Mouse (Mus musculus): ENCODE measurements around the gene Ccdc138. TPM values are rescaled to one million over a fixed set of nuclear protein-coding genes. Genes with fewer than 3 reads are reported as not detected.
"Not testable (repeated sequence)": the region's sequence is repeated elsewhere in the genome, so short reads cannot be mapped to it uniquely, and the experiment has no call there.

Ccdc138 gene
- total and polyA plus RNA-seq, 2 experiments from 2014 or later, result 7.9 to 9.4 TPM

GRCm38 (mm10) chr10:58532177-58532576, 34.4 kb downstream of the Ccdc138 start:
- no peaks in the 10 kb centered on the region for H3K9me3 ChIP-seq (ENCODE audit: low read length)
- TF ChIP-seq CTCF (IDR thresholded peaks at IDR 0.05; ENCODE audit: low read depth), result no peak

GRCm38 (mm10) chr10:58536276-58536675, 38.5 kb downstream of the Ccdc138 start:
- not testable (repeated sequence) for H3K4me2 ChIP-seq (ENCODE audit: low read depth); H3K36me3 ChIP-seq (ENCODE audit: insufficient read depth); H3K4me3 ChIP-seq (ENCODE audit: low read depth, low read length); H3K9me3 ChIP-seq (ENCODE audit: low read length); H3K9ac ChIP-seq; DNase-seq; H3K4me1 ChIP-seq (ENCODE audit: insufficient read depth); H3K27ac ChIP-seq (ENCODE audit: low read depth, low read length); H3K27me3 ChIP-seq (ENCODE audit: insufficient read depth, low read length); ATAC-seq
- 88% methylated on average over 5 of the region's 5 CpGs for WGBS

More at GRCm38 (mm10) chr10:58532177-58532576, 34.4 kb downstream of the Ccdc138 start:
- DNase-seq, result no peak
- no peak for ATAC-seq
- Histone ChIP-seq H3K9ac (no peak overlapping the region), H3K27me3 (ENCODE audit: insufficient read depth, low read length) (no peaks in the 10 kb centered on the region), H3K36me3 (ENCODE audit: insufficient read depth) (no peaks in the 10 kb centered on the region), H3K4me3 (ENCODE audit: low read depth, low read length) (no peak overlapping the region), H3K4me2 (ENCODE audit: low read depth) (no peak overlapping the region), H3K4me1 (ENCODE audit: insufficient read depth) (no peaks in the 10 kb centered on the region), H3K27ac (ENCODE audit: low read depth, low read length) (no peak overlapping the region)
- 93% methylated on average over 2 of the region's 2 CpGs for WGBS

GRCm38 (mm10) chr10:58540613-58541012, 42.9 kb downstream of the Ccdc138 start:
- DNase-seq (peak; percentile 14), ATAC-seq (no peak; the same call in 1 of the 2 replicates)
- no peak overlapping the region for H3K4me3 ChIP-seq (ENCODE audit: low read depth, low read length)
- 48% methylated on average over 13 of the region's 13 CpGs for WGBS
- H3K4me1 ChIP-seq (ENCODE audit: insufficient read depth), result no peaks in the 10 kb centered on the region
- H3K27me3 ChIP-seq (ENCODE audit: insufficient read depth, low read length), result no peaks in the 10 kb centered on the region
- H3K9ac ChIP-seq, result no peak overlapping the region
- H3K4me2 ChIP-seq (ENCODE audit: low read depth), result no peak overlapping the region
- H3K36me3 ChIP-seq (ENCODE audit: insufficient read depth), result no peaks in the 10 kb centered on the region; the same call in 1 of the 2 replicates
- peak; percentile 23 for TF ChIP-seq CTCF (IDR thresholded peaks at IDR 0.05; ENCODE audit: low read depth)
- H3K9me3 ChIP-seq (ENCODE audit: low read length), result no peaks in the 10 kb centered on the region
- no peak overlapping the region for H3K27ac ChIP-seq (ENCODE audit: low read depth, low read length)

- TF ChIP-seq CTCF (IDR thresholded peaks at IDR 0.05; ENCODE audit: low read depth), result no peak
- no peak overlapping the region for H3K27ac ChIP-seq (ENCODE audit: low read depth, low read length)
- no peaks in the 10 kb centered on the region for H3K36me3 ChIP-seq (ENCODE audit: insufficient read depth)
- H3K4me1 ChIP-seq (ENCODE audit: insufficient read depth), result no peaks in the 10 kb centered on the region
- DNase-seq, result no peak
- H3K9ac ChIP-seq, result no peak overlapping the region
- ATAC-seq, result no peak
- no peaks in the 10 kb centered on the region for H3K9me3 ChIP-seq (ENCODE audit: low read length)
- no peak overlapping the region for H3K4me3 ChIP-seq (ENCODE audit: low read depth, low read length)
- H3K4me2 ChIP-seq (ENCODE audit: low read depth), result no peak overlapping the region
- H3K27me3 ChIP-seq (ENCODE audit: insufficient read depth, low read length), result no peaks in the 10 kb centered on the region
These were observed 51.0 kb downstream of the Ccdc138 start for GRCm38 (mm10) chr10:58548739-58549138.

- Histone ChIP-seq H3K4me2 (ENCODE audit: low read depth) (no peak overlapping the region), H3K9me3 (ENCODE audit: low read length) (no peaks in the 10 kb centered on the region), H3K27me3 (ENCODE audit: insufficient read depth, low read length) (no peaks in the 10 kb centered on the region), H3K27ac (ENCODE audit: low read depth, low read length) (no peak overlapping the region), H3K4me3 (ENCODE audit: low read depth, low read length) (no peak overlapping the region), H3K36me3 (ENCODE audit: insufficient read depth) (no peaks in the 10 kb centered on the region), H3K4me1 (ENCODE audit: insufficient read depth) (no peaks in the 10 kb centered on the region), H3K9ac (no peak overlapping the region)
- peak; percentile 21 for DNase-seq
- TF ChIP-seq CTCF (IDR thresholded peaks at IDR 0.05; ENCODE audit: low read depth), result no peak
- ATAC-seq, result peak; percentile 67
- 75% methylated on average over 8 of the region's 8 CpGs for WGBS
These were observed 57.1 kb downstream of the Ccdc138 start for GRCm38 (mm10) chr10:58554693-58555387.

DNA sequence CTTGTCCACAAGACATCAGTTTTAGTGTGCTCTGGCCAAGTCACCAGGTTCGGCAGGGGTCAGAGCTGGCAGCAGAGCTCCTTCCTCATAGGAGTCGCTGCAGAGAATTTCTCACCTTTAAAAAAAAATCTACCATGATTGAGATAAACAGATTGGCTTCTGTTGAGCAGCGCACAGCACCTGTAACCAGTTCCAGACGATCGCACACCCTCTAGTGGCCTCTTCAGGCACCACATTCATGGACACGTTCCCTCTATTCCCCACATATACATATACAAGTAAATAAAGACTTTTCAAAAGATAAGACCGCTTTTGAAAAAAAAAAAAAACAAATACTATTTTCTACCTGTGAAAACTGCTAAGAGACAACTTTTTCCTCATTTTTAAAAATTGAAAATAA, 61.4 kb downstream of the Ccdc138 start:
- no peaks in the 10 kb centered on the region for H3K9me3 ChIP-seq (ENCODE audit: low read length)
- H3K9ac ChIP-seq, result no peak overlapping the region
- ATAC-seq (peak; percentile 60; the same call in 1 of the 2 replicates), DNase-seq (peak; percentile 67)
- H3K4me2 ChIP-seq (ENCODE audit: low read depth), result no peak overlapping the region
- no peaks in the 10 kb centered on the region for H3K27me3 ChIP-seq (ENCODE audit: insufficient read depth, low read length)
- H3K36me3 ChIP-seq (ENCODE audit: insufficient read depth), result no peaks in the 10 kb centered on the region
- H3K27ac ChIP-seq (ENCODE audit: low read depth, low read length), result no peak overlapping the region
- no peaks in the 10 kb centered on the region for H3K4me1 ChIP-seq (ENCODE audit: insufficient read depth)
- H3K4me3 ChIP-seq (ENCODE audit: low read depth, low read length), result no peak overlapping the region
- WGBS, result 26% methylated on average over 7 of the region's 7 CpGs
- TF ChIP-seq CTCF (IDR thresholded peaks at IDR 0.05; ENCODE audit: low read depth), result peak; percentile 68

DNA sequence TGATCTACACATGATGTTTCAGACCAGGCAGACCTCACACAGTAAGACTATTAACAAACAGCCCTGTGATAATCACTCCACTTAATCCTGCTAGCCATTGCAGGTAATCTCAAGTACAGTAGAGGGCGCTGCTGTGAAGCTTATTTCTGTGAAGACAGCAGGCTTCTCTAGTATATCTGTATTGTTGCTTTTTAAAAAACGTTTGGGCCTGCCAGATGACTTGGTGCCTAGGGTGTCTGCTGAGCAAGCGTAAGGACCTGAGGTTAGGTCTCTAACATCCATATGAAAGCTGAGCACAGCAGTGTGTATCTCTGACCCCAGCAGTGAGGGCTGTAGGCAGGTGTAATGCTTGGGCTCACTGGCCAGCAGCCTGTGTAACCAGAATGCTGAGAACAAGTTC, 62.2 kb downstream of the Ccdc138 start:
- ATAC-seq, result peak; percentile 82
- no peaks in the 10 kb centered on the region for H3K27me3 ChIP-seq (ENCODE audit: insufficient read depth, low read length)

More for the DNA sequence above, 62.2 kb downstream of the Ccdc138 start:
- Histone ChIP-seq H3K9ac (no peak overlapping the region), H3K27ac (ENCODE audit: low read depth, low read length) (no peak overlapping the region), H3K4me3 (ENCODE audit: low read depth, low read length) (no peak overlapping the region), H3K36me3 (ENCODE audit: insufficient read depth) (no peaks in the 10 kb centered on the region), H3K4me2 (ENCODE audit: low read depth) (no peak overlapping the region), H3K9me3 (ENCODE audit: low read length) (no peaks in the 10 kb centered on the region), H3K4me1 (ENCODE audit: insufficient read depth) (no peaks in the 10 kb centered on the region)
- peak; percentile 87 for TF ChIP-seq CTCF (IDR thresholded peaks at IDR 0.05; ENCODE audit: low read depth)
- DNase-seq, result peak; percentile 84
- 7% methylated on average over 3 of the region's 3 CpGs for WGBS
